In genomic region chr11:87448476-87449199, GRCm38 (mm10) we compare ENCODE assay signal across 8 mouse cellular contexts. TPM values are rescaled to one million over a fixed set of nuclear protein-coding genes. Genes with fewer than 3 reads are reported as not detected.
DNase-seq lines count a peak whose midpoint lies in the region; ATAC-seq and TF ChIP-seq lines count a peak whose summit lies in the region.
"Not testable (repeated sequence)": the region's sequence is repeated elsewhere in the genome, so short reads cannot be mapped to it uniquely, and the experiment has no call there.

No protein-coding gene starts in this region.

- H3K36me3 ChIP-seq in hindbrain, embryonic 16.5 days (ENCODE audit: control insufficient read depth, insufficient read depth, low read length): not testable (repeated sequence)

- POLR2A ChIA-PET in Patski (lab: Charles Lee): not testable (repeated sequence)

- TF ChIP-seq POLR2A in olfactory bulb, adult 2 months (IDR thresholded peaks at IDR 0.05; ENCODE audit: insufficient read depth, low read depth, low read length): not testable (repeated sequence)

- H3K27ac ChIP-seq in hindbrain, embryonic 16.5 days (ENCODE audit: low read depth, low read length): peak overlapping the region; percentile 24; the same call in 1 of the 2 replicates
- peak overlapping the region; percentile 62; the same call in 1 of the 2 replicates for H3K27ac ChIP-seq in olfactory bulb, adult 2 months (ENCODE audit: insufficient read depth, low read depth, low read length)

- not testable (repeated sequence) for H3K4me3 ChIP-seq in hindbrain, embryonic 16.5 days (ENCODE audit: low read length)
- peak overlapping the region; percentile 53; the same call in 1 of the 2 replicates for H3K4me3 ChIP-seq in olfactory bulb, adult 2 months (ENCODE audit: insufficient read depth, low read depth, low read length)

- not testable (repeated sequence) for H3K27me3 ChIP-seq in Patski; hindbrain, embryonic 16.5 days (replicated peaks; ENCODE audit: control insufficient read depth, insufficient read depth, low read length)

- H3K9ac ChIP-seq in hindbrain, embryonic 16.5 days (ENCODE audit: low read depth, low read length): not testable (repeated sequence)

- in situ Hi-C loops in Patski (cut with MboI; ENCODE audit: low pct_unique_long_range_greater_than_20kb): not testable (repeated sequence)

- not testable (repeated sequence) for DNase-seq in Patski (ENCODE audit: low read depth, low spot score)
- peak; percentile 44 to 48 for DNase-seq in cerebellum, postnatal 36 days
- peak; percentile 48 to 73 for DNase-seq in frontal cortex, postnatal 10 days (ENCODE audit: low spot score in 2 of 2)
- DNase-seq in left cerebral cortex, adult 11 months (ENCODE audit: low spot score): peak; percentile 68
- DNase-seq in lung, postnatal 14 days: peak; percentile 24
- DNase-seq in thymus, postnatal 25 days: peak; percentile 49

- not testable (repeated sequence) for H3K9me3 ChIP-seq in hindbrain, embryonic 16.5 days (ENCODE audit: control insufficient read depth, low read length)

- CTCF ChIA-PET in Patski (lab: Charles Lee): not testable (repeated sequence)

- H3K4me2 ChIP-seq in hindbrain, embryonic 16.5 days (ENCODE audit: low read length): not testable (repeated sequence)

- TF ChIP-seq CTCF in Patski (IDR thresholded peaks at IDR 0.05); olfactory bulb, adult 2 months (IDR thresholded peaks at IDR 0.05; ENCODE audit: insufficient read depth, low read depth, low read length): not testable (repeated sequence)

- H3K4me1 ChIP-seq in hindbrain, embryonic 16.5 days (ENCODE audit: control insufficient read depth, insufficient read depth, low read depth, low read length); olfactory bulb, adult 2 months (ENCODE audit: control insufficient read depth, insufficient read depth, low read length): not testable (repeated sequence)

- 0% methylated on average over 6 of the region's 32 CpGs for WGBS in hindbrain, embryonic 16.5 days
- under 1% methylated on average over 6 of the region's 32 CpGs for WGBS in olfactory bulb, adult 2 months

- peak; percentile 78 for ATAC-seq in Patski
- ATAC-seq in hindbrain, embryonic 16.5 days: peak; percentile 97

RNA-seq across cellular contexts. Expression of gene Tex14, which starts 43.8 kb away (rescaled TPM):
- polyA plus RNA-seq in Patski (2021): 0.24 TPM
- 1.7 and 1.9 TPM in 2 replicates for polyA plus RNA-seq in hindbrain, embryonic 16.5 days (2015; fragmentation: Nextera tagmentation; extraction: Ambion mirVana)
- polyA plus RNA-seq in olfactory bulb, adult 2 months (2012; ENCODE audit: insufficient read depth, insufficient read length, low replicate concordance, missing spikeins): not detected in 2 replicates

RNA-seq across cellular contexts. Expression of gene Rad51c, which starts 43.9 kb away (rescaled TPM):
- 7.6 TPM for polyA plus RNA-seq in Patski (2021)
- polyA plus RNA-seq in hindbrain, embryonic 16.5 days (2015; fragmentation: Nextera tagmentation; extraction: Ambion mirVana): 3.8 and 5.1 TPM in 2 replicates
- not detected in 2 replicates for polyA plus RNA-seq in olfactory bulb, adult 2 months (2012; ENCODE audit: insufficient read depth, insufficient read length, low replicate concordance, missing spikeins)
